Mouse (Mus musculus) layer of hippocampus, adult 2 months (tissue): ENCODE measurements at regions not wholly inside any gene's neighbourhood (a gene's known extent, or its start where the extent isn't known, plus 50 kb on each side); places are given as distances from the start of the nearest gene placed in this dataset.
A peak's percentile ranks its signal among the peaks of the same experiment; 100 is the strongest.

Source experiments
- DNase-seq, 2 experiments: peaks; one replicate each; pipeline ENCODE4 v3.0.0; 2022; ENCODE audit warnings: low spot score in 2 of 2
- H3K27ac ChIP-seq: fragments of 200-600 bp; 2 replicates; pipeline ENCODE4 v1.8.1; 2022
- H3K4me3 ChIP-seq: fragments of 200-600 bp; 2 replicates; pipeline ENCODE4 v1.8.1; 2022; ENCODE audit warnings: mild to moderate bottlenecking
- CTCF ChIP-seq: fragments of 200-600 bp; conservative IDR thresholded peaks from 2 replicates; pipeline ENCODE4 v1.8.1; 2022; ENCODE audit warnings: antibody characterized with exemption, mild to moderate bottlenecking, moderate library complexity

GRCm38 (mm10) chr8:126765693-126766238, 172.0 kb upstream of the Irf2bp2 start:
- H3K27ac ChIP-seq: no peak overlapping the region
- H3K4me3 ChIP-seq: no peak overlapping the region
- no peak for TF ChIP-seq CTCF
- no peak for DNase-seq

GRCm38 (mm10) chr8:126763600-126763999, 169.8 kb upstream of the Irf2bp2 start:
- no peak for TF ChIP-seq CTCF
- Histone ChIP-seq H3K4me3 (no peak overlapping the region), H3K27ac (no peak overlapping the region)
- DNase-seq: peak in 1 of 2 experiments; percentile 25

GRCm38 (mm10) chr8:126759711-126760110, 165.9 kb upstream of the Irf2bp2 start:
- Histone ChIP-seq H3K4me3 (no peak overlapping the region), H3K27ac (peak overlapping the region; percentile 23; the same call in 1 of the 2 replicates)
- DNase-seq: no peak
- no peak for TF ChIP-seq CTCF

- H3K4me3 ChIP-seq: no peak overlapping the region
- no peak for TF ChIP-seq CTCF
- no peak for DNase-seq
- no peak overlapping the region for H3K27ac ChIP-seq
Observed at GRCm38 (mm10) chr8:126758951-126759350, 165.2 kb upstream of the Irf2bp2 start.

GRCm38 (mm10) chr8:126757951-126758757, 164.4 kb upstream of the Irf2bp2 start:
- Histone ChIP-seq H3K4me3 (no peak overlapping the region), H3K27ac (peak overlapping the region; percentile 15; the same call in 1 of the 2 replicates)
- DNase-seq: peak in 1 of 2 experiments; percentile 39
- peak; percentile 46 for TF ChIP-seq CTCF

GRCm38 (mm10) chr8:126756300-126757097, 162.7 kb upstream of the Irf2bp2 start:
- DNase-seq: no peak
- H3K4me3 ChIP-seq: no peak overlapping the region
- peak overlapping the region; percentile 29; the same call in 1 of the 2 replicates for H3K27ac ChIP-seq
- no peak for TF ChIP-seq CTCF

GRCm38 (mm10) chr8:126755669-126756068, 161.9 kb upstream of the Irf2bp2 start:
- Histone ChIP-seq H3K4me3 (no peak overlapping the region), H3K27ac (peak overlapping the region; percentile 29; the same call in 1 of the 2 replicates)
- no peak for DNase-seq
- TF ChIP-seq CTCF: no peak

GRCm38 (mm10) chr8:126754361-126754809, 160.6 kb upstream of the Irf2bp2 start:
- Histone ChIP-seq H3K4me3 (no peak overlapping the region), H3K27ac (no peak overlapping the region)
- TF ChIP-seq CTCF: no peak
- no peak for DNase-seq

- TF ChIP-seq CTCF: no peak
- Histone ChIP-seq H3K4me3 (no peak overlapping the region), H3K27ac (peak overlapping the region; percentile 54; the same call in 1 of the 2 replicates)
- DNase-seq: no peak
Observed at GRCm38 (mm10) chr8:126753059-126753855, 159.5 kb upstream of the Irf2bp2 start.

- TF ChIP-seq CTCF: no peak
- no peak for DNase-seq
- Histone ChIP-seq H3K27ac (0 out of 2 replicates have a peak overlapping the region, but pooled peaks have one; percentile 28), H3K4me3 (no peak overlapping the region)
Observed at GRCm38 (mm10) chr8:126751416-126752140, 157.8 kb upstream of the Irf2bp2 start.

- no peak for TF ChIP-seq CTCF
- no peak overlapping the region for H3K4me3 ChIP-seq
- DNase-seq: no peak
- H3K27ac ChIP-seq: no peak overlapping the region
Observed at GRCm38 (mm10) chr8:126745992-126746775, 152.4 kb upstream of the Irf2bp2 start.
